Mouse (Mus musculus): Measurements from ENCODE around the gene Cd300lg. TPM values are rescaled to one million over a fixed set of nuclear protein-coding genes. Genes with fewer than 3 reads are reported as not detected.

Cd300lg gene
- polyA plus RNA-seq, 1 experiment from 2014 or later, result 0.46 TPM

GRCm38 (mm10) chr11:102040138-102040524 lies 1.2 kb upstream of the Cd300lg start:
- peak; percentile 57 for ATAC-seq
- Histone ChIP-seq H3K27ac (ENCODE audit: low read length) (no peak overlapping the region), H3K27me3 (replicated peaks; ENCODE audit: control insufficient read depth, insufficient read depth, low read length) (no peaks in the 10 kb centered on the region), H3K4me2 (ENCODE audit: low read length) (0 out of 2 replicates have a peak overlapping the region, but pooled peaks have one; percentile 7), H3K9ac (replicated peaks; ENCODE audit: low read depth, low read length) (no peak overlapping the region), H3K9me3 (ENCODE audit: control insufficient read depth, low read length) (peaks cover under 1% of the 10 kb centered on the region; the same call in 1 of the 2 replicates), H3K4me3 (replicated peaks; ENCODE audit: low read length) (no peak overlapping the region), H3K4me1 (replicated peaks; ENCODE audit: control insufficient read depth, insufficient read depth, low read length) (0 out of 2 replicates have a peak, but pooled peaks cover 4% of the 10 kb centered on the region), H3K36me3 (ENCODE audit: control insufficient read depth, insufficient read depth) (no peaks in the 10 kb centered on the region)
- WGBS, result under 1% methylated on average over 9 of the region's 9 CpGs

GRCm38 (mm10) chr11:102040646-102041045 lies 663 bp upstream of the Cd300lg start:
- ATAC-seq, result no peak
- 74% methylated on average over 4 of the region's 4 CpGs for WGBS
- no peak overlapping the region for H3K4me3 ChIP-seq (replicated peaks; ENCODE audit: low read length)
- 0 out of 2 replicates have a peak, but pooled peaks cover 4% of the 10 kb centered on the region for H3K4me1 ChIP-seq (replicated peaks; ENCODE audit: control insufficient read depth, insufficient read depth, low read length)
- no peak overlapping the region for H3K9ac ChIP-seq (replicated peaks; ENCODE audit: low read depth, low read length)
- H3K4me2 ChIP-seq (ENCODE audit: low read length), result no peak overlapping the region
- H3K36me3 ChIP-seq (ENCODE audit: control insufficient read depth, insufficient read depth), result no peaks in the 10 kb centered on the region
- no peaks in the 10 kb centered on the region for H3K27me3 ChIP-seq (replicated peaks; ENCODE audit: control insufficient read depth, insufficient read depth, low read length)
- H3K9me3 ChIP-seq (ENCODE audit: control insufficient read depth, low read length), result peaks cover 5% of the 10 kb centered on the region
- H3K27ac ChIP-seq (ENCODE audit: low read length), result no peak overlapping the region

DNA sequence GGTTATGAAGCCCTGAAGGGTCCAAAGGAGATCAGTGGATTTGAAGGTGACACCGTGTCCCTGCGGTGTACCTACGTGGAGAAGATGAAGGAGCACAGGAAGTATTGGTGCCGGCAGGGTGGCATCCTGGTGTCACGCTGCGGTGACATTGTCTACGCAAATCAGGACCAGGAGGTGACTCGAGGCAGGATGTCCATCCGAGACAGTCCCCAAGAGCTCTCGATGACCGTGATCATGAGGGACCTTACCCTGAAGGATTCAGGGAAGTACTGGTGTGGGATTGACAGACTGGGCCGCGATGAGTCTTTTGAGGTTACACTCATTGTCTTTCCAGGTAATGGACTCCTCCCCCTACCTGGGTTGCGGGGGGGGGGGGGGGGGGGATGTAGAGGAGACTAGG lies 1.7 kb downstream of the Cd300lg start:
- Histone ChIP-seq H3K4me3 (replicated peaks; ENCODE audit: low read length) (no peak overlapping the region), H3K9me3 (ENCODE audit: control insufficient read depth, low read length) (peaks cover 8% of the 10 kb centered on the region), H3K4me1 (replicated peaks; ENCODE audit: control insufficient read depth, insufficient read depth, low read length) (0 out of 2 replicates have a peak, but pooled peaks cover 4% of the 10 kb centered on the region), H3K36me3 (ENCODE audit: control insufficient read depth, insufficient read depth) (no peaks in the 10 kb centered on the region), H3K4me2 (ENCODE audit: low read length) (no peak overlapping the region), H3K27ac (ENCODE audit: low read length) (no peak overlapping the region), H3K9ac (replicated peaks; ENCODE audit: low read depth, low read length) (no peak overlapping the region), H3K27me3 (replicated peaks; ENCODE audit: control insufficient read depth, insufficient read depth, low read length) (no peaks in the 10 kb centered on the region)
- 95% methylated on average over 13 of the region's 14 CpGs for WGBS
- ATAC-seq, result no peak

GRCm38 (mm10) chr11:102043381-102043780 lies 2.1 kb downstream of the Cd300lg start:
- Histone ChIP-seq H3K27ac (ENCODE audit: low read length) (no peak overlapping the region), H3K27me3 (replicated peaks; ENCODE audit: control insufficient read depth, insufficient read depth, low read length) (no peaks in the 10 kb centered on the region), H3K4me3 (replicated peaks; ENCODE audit: low read length) (no peak overlapping the region), H3K9me3 (ENCODE audit: control insufficient read depth, low read length) (peaks cover 8% of the 10 kb centered on the region), H3K4me2 (ENCODE audit: low read length) (no peak overlapping the region), H3K4me1 (replicated peaks; ENCODE audit: control insufficient read depth, insufficient read depth, low read length) (0 out of 2 replicates have a peak, but pooled peaks cover 4% of the 10 kb centered on the region), H3K36me3 (ENCODE audit: control insufficient read depth, insufficient read depth) (no peaks in the 10 kb centered on the region), H3K9ac (replicated peaks; ENCODE audit: low read depth, low read length) (no peak overlapping the region)
- 89% methylated on average over 6 of the region's 6 CpGs for WGBS
- no peak for ATAC-seq

DNA sequence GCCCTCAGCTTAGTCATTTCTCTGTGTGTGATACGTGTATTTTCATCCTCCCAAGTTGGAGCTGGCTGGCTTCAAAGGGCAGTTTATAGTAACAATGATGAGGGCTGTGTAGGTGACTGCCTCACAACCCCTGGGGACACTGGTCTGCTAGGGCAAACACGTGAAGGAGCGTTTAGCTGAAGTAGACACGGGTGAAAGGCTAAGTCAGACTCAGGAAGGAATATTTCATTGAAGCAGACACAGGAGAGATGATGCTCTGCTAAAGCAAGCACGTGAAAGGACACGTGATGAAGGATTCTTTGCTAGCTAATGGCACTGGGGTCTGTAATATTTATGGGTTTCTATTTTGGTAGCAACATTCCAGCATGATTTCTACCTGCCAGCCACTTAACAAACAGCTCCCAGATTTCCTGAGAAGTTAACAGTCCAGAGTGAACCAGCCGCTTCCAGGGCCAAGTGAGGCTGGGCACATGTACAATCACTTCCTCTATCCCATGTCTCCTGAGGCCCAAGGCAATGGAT lies 3.4 kb downstream of the Cd300lg start:
- H3K9ac ChIP-seq (replicated peaks; ENCODE audit: low read depth, low read length), result no peak overlapping the region
- H3K4me3 ChIP-seq (replicated peaks; ENCODE audit: low read length), result no peak overlapping the region
- H3K27ac ChIP-seq (ENCODE audit: low read length), result no peak overlapping the region
- ATAC-seq, result no peak
- peaks cover 8% of the 10 kb centered on the region for H3K9me3 ChIP-seq (ENCODE audit: control insufficient read depth, low read length)
- no peak overlapping the region for H3K4me2 ChIP-seq (ENCODE audit: low read length)
- no peaks in the 10 kb centered on the region for H3K36me3 ChIP-seq (ENCODE audit: control insufficient read depth, insufficient read depth)
- 0 out of 2 replicates have a peak, but pooled peaks cover 4% of the 10 kb centered on the region for H3K4me1 ChIP-seq (replicated peaks; ENCODE audit: control insufficient read depth, insufficient read depth, low read length)
- H3K27me3 ChIP-seq (replicated peaks; ENCODE audit: control insufficient read depth, insufficient read depth, low read length), result no peaks in the 10 kb centered on the region
- WGBS, result 88% methylated on average over 7 of the region's 7 CpGs

DNA sequence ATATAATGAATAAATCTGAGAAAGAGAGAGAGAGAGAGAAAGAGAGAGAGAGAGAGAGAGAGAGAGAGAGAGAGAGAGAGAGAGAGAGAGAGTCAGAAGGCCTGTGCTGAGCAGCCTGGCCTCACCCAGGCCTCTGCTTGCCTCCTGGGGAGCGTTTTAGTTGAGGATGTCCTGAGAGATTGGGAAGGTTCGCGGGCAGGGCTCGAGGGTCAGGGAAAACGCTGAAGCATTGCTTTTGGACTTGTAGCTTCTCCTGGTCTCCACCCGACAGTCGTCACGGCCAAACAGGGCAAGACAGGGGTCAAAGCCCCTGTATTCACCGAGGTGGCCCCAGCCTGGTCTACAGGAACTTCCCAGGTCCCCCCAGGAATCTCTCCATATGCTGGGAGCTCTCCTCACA lies 5.3 kb downstream of the Cd300lg start:
- Histone ChIP-seq H3K4me2 (ENCODE audit: low read length) (no peak overlapping the region), H3K9ac (replicated peaks; ENCODE audit: low read depth, low read length) (no peak overlapping the region), H3K27ac (ENCODE audit: low read length) (no peak overlapping the region), H3K9me3 (ENCODE audit: control insufficient read depth, low read length) (peaks cover 8% of the 10 kb centered on the region), H3K36me3 (ENCODE audit: control insufficient read depth, insufficient read depth) (no peaks in the 10 kb centered on the region), H3K4me1 (replicated peaks; ENCODE audit: control insufficient read depth, insufficient read depth, low read length) (no peaks in the 10 kb centered on the region), H3K27me3 (replicated peaks; ENCODE audit: control insufficient read depth, insufficient read depth, low read length) (no peaks in the 10 kb centered on the region), H3K4me3 (replicated peaks; ENCODE audit: low read length) (no peak overlapping the region)
- 82% methylated on average over 9 of the region's 9 CpGs for WGBS
- ATAC-seq, result no peak

DNA sequence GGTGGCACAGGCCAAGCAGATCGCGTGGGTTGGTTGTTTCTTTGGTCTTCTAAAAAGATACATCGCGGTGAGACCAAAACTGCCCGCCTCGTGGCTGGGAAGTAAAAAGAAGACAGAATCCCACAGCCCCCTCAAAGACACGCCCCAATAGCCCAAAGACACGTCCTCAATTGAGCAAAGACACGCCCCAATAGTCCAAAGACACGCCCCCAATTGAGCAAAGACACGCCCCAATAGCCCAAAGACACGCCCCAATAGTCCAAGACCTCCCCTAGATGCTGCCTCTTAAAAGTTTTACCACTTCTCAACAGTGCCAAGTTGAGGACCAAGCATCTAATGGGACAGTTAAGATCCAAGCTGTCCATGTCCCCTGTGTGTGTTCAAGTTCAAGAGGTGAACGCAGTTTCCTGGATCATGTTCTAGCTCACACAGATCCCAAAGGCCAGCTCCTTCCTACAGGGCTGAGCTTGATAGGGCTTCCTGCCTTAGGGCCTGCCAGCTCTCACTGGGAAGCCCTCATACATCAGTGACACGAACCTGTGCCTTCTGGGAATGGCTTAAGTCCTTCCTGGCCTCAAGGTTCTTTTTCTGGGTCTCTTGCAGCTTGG lies 8.7 kb downstream of the Cd300lg start:
- no peak for ATAC-seq
- 59% methylated on average over 14 of the region's 14 CpGs for WGBS
- Histone ChIP-seq H3K27ac (ENCODE audit: low read length) (no peak overlapping the region), H3K4me3 (replicated peaks; ENCODE audit: low read length) (no peak overlapping the region), H3K36me3 (ENCODE audit: control insufficient read depth, insufficient read depth) (no peaks in the 10 kb centered on the region), H3K4me2 (ENCODE audit: low read length) (no peak overlapping the region), H3K9me3 (ENCODE audit: control insufficient read depth, low read length) (peaks cover 8% of the 10 kb centered on the region), H3K27me3 (replicated peaks; ENCODE audit: control insufficient read depth, insufficient read depth, low read length) (no peaks in the 10 kb centered on the region), H3K4me1 (replicated peaks; ENCODE audit: control insufficient read depth, insufficient read depth, low read length) (no peaks in the 10 kb centered on the region), H3K9ac (replicated peaks; ENCODE audit: low read depth, low read length) (no peak overlapping the region)

DNA sequence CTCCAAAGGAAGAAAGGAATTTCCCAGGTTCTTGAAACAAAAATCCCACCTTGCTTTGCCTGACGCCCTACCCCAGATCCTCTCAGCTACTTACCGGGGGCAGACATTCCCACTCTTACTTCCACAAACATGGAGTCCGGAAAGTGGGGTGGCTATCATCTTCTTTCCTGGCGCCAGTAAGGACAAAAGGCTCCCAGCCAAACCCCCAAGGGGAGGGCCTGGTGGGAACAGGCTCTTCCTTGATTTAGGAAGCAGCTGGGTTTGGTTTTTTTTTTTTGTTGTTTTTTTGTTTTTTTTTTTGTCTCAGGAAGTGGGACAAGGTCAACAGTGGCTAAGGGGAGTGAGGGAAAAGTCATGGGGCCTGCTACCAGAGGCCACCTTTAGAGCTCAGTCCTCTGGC lies 10.2 kb downstream of the Cd300lg start:
- H3K4me1 ChIP-seq (replicated peaks; ENCODE audit: control insufficient read depth, insufficient read depth, low read length), result no peaks in the 10 kb centered on the region
- H3K4me2 ChIP-seq (ENCODE audit: low read length), result no peak overlapping the region
- H3K9me3 ChIP-seq (ENCODE audit: control insufficient read depth, low read length), result no peaks in the 10 kb centered on the region
- no peak overlapping the region for H3K4me3 ChIP-seq (replicated peaks; ENCODE audit: low read length)
- no peak overlapping the region for H3K9ac ChIP-seq (replicated peaks; ENCODE audit: low read depth, low read length)
- H3K27me3 ChIP-seq (replicated peaks; ENCODE audit: control insufficient read depth, insufficient read depth, low read length), result no peaks in the 10 kb centered on the region
- 68% methylated on average over 4 of the region's 4 CpGs for WGBS
- no peaks in the 10 kb centered on the region for H3K36me3 ChIP-seq (ENCODE audit: control insufficient read depth, insufficient read depth)
- ATAC-seq, result no peak
- H3K27ac ChIP-seq (ENCODE audit: low read length), result no peak overlapping the region

DNA sequence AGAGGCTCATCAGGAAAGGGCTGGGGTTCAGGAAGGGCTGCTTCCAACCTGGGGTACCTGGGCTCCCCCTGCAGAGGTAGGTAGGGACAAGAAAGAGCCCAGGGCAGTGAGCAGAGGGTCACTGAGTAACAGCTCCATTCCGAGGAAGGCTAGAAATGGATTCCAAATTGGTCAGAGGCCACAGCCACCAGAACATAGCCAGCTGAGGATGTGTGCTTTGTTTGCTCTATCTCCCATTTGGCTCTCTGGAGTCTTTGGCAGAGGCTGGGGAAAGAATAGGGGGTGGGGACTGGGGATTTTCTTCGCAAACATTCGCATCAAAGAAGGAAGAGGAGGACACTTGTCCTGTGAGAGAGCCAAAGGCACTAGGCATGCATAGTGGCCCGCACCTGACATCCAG lies 10.6 kb downstream of the Cd300lg start:
- Histone ChIP-seq H3K36me3 (ENCODE audit: control insufficient read depth, insufficient read depth) (no peaks in the 10 kb centered on the region), H3K27me3 (replicated peaks; ENCODE audit: control insufficient read depth, insufficient read depth, low read length) (no peaks in the 10 kb centered on the region), H3K4me2 (ENCODE audit: low read length) (no peak overlapping the region), H3K4me1 (replicated peaks; ENCODE audit: control insufficient read depth, insufficient read depth, low read length) (no peaks in the 10 kb centered on the region), H3K9ac (replicated peaks; ENCODE audit: low read depth, low read length) (no peak overlapping the region), H3K27ac (ENCODE audit: low read length) (no peak overlapping the region), H3K9me3 (ENCODE audit: control insufficient read depth, low read length) (no peaks in the 10 kb centered on the region), H3K4me3 (replicated peaks; ENCODE audit: low read length) (no peak overlapping the region)
- 60% methylated on average over 4 of the region's 4 CpGs for WGBS
- no peak for ATAC-seq

All from forebrain, embryonic 16.5 days (tissue).